Mouse (Mus musculus) neutrophil, adult 5-6 weeks (primary cell): Measurements from ENCODE around the gene Taf1b. TPM values are rescaled to one million over a fixed set of nuclear protein-coding genes. Genes with fewer than 3 reads are reported as not detected.

ENCODE experiments used
- ATAC-seq: fragments of 151-379, 151-347 bp; 2 replicates; pipeline ENCODE4 v1.8.0; 2017; ENCODE audit warnings: mild to moderate bottlenecking, moderate TSS enrichment; ENCODE audit not compliant: insufficient number of reproducible peaks, poor library complexity, low FRiP score, severe bottlenecking; ENCODE audit errors: extremely low read depth
- total RNA-seq: library from RNA; stranded (forward); fragments of 200-1000 nt; gene quantifications from 2 replicates; pipeline ENCODE4 v1.2.3, GENCODE M21; 2017

Gene Taf1b
- total RNA-seq, 1 experiment from 2014 or later: 46.3 TPM

DNA sequence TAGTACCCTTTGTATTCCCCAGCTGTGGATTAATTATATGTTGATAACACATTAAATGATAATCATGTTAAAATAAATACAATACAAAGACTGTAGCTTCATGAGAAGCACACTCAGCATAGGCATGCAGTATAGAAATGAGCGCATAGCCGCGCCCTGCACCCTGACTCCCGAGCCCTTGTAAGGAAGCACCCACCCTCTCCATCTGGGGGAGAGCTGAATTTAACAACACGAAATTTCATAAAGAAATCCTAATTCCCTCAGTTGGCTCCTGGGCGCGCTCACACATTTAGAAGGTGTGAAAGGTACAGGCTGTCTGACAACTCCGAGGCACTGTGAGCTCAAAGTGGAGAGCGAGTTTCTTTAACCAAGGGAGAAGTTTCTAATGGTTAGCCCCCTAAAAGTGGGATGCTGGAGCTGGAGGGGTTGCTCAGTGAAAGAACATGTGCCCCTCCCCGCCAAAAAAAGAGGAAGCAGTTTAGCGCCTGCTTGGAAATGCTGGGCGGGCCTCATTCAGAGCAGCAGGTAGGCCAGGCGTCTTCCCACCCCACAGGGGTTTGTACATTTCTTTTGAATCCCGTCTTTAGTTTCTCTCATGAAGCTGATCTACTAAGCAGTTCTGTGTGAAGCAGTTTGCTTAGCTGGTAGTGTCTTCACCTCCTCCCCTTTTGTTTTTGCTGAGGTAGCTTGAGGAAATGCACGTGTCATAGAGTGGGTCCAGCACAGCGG is 43.4 kb downstream of the Taf1b start:
- no peak for ATAC-seq

DNA sequence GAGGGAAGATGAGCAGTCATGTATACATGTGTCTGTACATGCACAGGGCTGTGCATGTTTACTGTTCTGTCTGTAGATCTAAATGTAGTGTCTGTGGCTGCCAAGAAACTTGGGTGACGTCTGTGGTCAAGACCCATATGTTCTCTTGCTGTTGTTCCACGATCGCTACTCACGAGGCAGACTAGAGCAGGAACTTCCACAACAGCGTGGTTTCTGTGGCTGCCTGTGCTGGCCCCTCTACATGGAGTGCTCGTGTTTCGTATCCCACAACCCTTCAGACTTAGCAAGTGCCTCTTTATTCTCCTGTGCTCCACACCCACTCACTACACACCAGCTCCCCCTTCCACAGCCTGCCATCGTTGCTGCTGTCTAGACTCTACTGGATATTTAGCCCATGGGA is 49.5 kb downstream of the Taf1b start:
- ATAC-seq: no peak

DNA sequence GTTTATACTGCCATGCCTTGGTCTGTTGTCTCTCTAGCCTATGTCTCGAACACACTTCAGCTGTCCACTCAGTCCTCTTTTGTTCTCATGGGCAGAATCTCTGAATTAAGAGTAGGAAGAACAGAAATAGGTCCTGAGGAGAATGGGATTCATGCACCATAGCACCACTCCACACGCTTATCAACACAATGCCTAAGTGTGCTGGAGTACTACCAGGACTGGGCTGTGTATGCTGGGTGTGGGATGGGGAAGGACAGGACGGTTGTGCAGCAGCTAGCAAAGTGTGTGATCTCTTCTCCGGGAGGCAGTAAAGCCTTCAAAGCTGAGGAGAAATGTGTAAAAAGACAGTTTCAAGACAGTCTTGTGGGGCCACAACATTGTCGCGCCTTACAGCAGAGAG is 50.7 kb downstream of the Taf1b start:
- ATAC-seq: no peak

DNA sequence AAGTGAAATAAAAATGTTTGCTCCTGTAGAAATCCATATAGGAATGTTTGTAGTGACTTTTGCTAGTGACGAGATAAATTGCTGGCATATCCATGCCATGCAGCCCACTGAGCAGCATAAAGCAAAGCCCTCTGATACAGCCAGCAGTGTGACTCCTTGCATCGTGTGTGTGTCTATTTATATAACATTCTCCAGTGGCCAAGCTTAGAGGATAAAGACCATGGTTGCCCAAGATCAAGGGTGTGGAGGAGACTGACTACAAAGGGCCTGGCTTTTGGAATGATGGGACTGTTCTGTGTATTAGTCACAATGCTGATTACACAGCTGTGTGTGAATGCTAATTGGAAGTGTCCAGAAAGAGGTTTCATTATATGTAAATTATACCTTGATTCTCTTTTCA is 54.4 kb downstream of the Taf1b start:
- no peak for ATAC-seq

DNA sequence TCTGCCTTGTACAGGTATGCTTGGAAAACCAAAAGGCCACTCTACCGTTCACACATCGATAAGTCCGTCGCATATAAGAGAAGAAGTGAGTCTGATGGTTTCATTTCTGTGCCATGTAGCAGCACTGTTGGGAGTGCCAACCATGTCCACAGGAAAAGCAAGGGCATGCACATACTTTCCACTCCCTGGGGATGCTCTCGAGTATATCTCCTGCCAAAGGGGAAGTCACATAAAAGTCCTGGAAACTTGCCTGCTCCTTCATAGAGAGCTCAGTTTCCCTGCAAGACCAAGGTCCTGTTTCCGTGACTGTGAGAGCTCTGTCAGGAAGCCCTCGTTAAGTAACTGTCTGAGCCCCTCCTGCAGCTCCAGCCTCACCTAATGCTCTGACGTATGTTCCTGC is 57.8 kb downstream of the Taf1b start:
- ATAC-seq: no peak

DNA sequence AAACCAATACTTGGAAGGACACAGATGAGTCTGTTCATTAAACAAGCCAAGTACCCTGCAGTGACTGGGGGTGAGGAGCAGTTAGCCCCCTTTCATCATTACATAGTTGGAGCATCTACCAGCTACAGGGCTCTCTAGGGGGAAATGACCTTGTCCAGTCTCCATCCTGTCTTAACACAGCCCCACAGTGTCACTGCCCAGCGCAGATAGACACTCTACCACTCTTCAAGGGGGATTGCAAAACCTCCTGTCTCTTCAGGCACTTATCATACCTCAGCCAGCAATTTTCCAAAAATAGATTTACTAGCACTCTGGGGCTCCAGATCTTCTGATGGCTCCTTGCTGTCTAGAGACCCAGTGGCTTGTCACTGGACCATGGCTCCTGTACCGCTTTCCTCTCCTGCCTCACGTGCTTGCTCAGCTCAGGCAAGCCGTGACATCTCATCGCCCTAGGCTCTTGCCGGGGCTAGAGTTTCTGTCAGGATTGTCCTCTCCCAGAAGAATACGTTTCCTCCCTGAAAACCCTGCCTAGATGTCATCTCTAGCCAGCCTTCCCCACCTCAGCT is 65.3 kb downstream of the Taf1b start:
- ATAC-seq: no peak

DNA sequence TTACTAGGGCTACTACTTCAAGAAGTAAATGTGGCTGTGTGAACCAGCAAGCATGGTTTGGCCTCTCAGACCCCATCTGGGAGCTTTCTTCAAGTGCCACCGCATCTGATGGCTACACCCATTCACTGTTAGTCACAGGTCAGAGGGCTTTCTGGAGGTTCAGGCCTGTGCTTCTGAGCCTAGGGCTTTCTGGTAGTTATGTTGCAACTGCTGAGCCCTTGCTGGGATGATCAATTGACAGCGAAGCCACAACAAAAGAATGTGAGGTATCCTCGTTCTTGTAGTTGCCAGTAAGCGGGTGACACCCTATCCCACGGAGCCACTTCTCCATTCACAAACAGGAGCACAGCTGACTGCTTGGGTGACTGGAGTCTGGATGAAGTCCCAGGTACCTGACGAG is 67.2 kb downstream of the Taf1b start:
- ATAC-seq: no peak

DNA sequence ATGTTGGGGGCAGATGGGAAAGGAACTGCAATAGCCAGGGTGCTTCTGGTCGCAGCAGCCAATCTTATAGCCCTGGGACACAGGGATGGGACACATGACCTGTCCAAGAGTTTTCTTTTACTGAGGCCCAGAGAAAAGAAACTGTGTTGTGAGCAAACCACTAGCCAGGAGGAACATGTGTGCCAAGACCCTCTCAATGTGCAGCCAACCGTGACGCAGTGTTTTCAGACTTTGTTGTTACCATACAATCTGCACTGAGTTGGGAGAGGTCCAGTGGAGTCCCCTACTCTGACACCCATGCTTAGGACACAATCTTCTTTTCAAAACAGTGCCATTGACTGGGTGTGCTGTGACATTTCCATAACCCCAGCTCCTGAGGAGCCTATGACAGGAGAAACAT is 69.4 kb downstream of the Taf1b start:
- no peak for ATAC-seq

DNA sequence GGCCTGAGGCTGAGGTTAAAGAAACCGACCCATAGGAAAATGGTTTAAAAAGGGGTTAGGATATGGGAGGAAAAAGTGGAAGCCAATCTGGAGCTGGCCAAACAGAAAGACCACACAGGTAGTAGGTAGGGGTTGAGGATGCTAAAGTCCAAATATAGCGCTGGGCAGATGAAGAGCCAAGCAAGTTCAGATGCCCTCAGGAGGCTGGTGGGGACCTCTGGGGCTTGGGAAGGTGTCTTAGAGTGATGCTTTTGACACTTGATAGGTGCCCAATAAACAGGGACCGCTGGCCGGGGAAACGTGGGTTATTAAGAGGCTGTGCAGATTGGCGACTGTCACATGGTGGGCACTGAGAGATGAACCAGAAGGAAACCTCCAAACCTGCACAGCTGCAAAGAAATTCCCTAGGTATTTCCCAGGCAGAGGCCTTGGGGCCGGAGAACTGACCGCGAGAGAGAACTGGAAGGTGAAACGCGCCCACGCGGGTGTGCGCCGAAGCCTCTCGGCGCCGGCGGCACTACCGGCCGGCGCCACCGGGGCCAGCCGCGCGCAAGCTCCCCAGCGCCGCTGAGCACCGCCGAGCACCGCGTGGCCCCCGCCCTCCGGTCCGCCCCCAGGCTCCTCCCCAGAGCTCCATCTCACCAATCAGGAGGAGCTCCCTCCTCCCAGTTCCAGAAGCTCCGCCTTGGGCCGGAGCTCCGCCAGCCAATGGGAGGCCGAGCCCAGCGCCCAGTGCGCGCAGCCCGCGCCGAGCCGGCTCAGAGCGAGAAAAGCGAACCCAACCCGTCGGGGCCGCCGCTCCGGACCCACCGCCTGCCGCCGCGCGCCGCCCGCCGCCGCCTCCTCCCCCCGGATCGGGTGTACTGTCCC is 73.6 kb downstream of the Taf1b start, which contains the start of gene Grhl1:
TSS of gene Grhl1 (plus strand) at position 761 of the 870 bp plus-strand sequence.
- peak; percentile 98 for ATAC-seq

DNA sequence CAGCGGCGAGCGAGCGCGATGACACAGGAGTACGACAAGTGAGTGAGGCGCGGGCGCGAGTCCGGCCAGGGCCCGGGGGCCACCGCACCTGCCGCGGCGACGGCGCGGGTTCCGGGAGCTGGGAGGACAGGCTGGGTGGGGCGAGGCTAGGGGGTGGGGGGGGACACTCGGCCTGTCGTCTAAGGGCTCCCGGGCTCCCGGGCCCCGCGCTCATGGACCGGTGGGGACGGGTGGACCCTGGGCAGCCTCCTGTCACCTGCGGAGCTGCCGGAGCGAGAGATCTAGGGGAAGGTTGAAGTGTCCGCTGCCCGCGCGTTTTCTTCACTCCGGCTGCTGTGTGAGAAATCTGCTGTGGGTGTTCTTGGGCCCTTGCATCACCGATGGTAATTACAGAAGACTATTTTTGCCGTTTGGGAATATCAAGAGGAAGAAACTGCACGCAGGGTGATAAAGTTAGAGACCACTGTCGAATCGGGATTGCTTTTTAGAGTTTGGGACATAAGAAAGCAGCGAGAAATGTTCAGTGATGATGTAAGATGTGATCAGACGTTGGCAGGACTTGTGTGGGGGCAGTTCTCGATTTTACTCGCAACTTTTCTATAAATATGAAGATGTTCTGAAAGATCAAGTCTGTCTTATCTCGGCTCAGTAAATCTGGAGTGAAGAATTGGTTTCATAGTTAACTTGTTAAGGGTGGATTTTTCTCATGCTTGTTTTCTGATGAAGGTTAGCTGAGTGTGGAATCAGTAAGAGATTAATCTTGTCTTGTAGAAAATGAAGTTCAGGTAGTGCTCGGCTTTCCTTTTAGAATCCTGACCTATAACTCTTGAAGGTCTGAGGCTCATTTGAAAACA is 74.5 kb downstream of the Taf1b start:
- no peak for ATAC-seq

DNA sequence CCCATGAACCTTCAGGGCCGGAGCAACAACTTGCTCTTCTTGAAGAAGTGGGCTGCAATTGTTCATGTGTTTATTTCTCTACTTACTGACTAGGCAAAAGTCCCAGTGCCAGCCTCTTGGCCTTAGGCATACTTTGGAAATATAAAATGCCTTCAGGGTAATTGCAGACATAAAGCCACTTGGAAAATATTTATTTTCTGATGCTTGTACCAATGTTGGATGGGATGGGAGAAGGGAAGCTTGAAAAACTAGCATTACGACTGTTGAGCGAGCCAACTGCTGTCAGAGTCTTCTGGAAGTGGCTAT is 75.1 kb downstream of the Taf1b start:
- no peak for ATAC-seq

DNA sequence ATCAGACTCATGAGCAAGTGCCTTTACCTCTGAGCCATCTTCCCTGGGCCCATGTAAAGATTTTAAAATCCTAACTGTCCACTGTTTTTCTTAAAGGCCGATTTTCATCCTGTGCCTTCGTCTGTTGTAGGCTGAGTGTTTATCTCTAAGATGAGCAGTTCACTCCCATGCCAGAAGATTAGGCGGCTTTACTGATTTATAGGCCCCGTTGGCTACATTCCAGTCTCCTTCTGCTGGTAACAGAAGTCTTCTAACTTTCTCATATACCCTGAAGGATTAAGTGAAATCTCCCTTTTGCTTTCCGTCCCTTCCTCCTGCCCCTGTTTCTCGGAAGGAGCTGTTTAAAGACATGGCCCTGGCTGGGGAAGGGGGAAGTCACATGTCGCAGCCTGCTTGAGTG is 76.7 kb downstream of the Taf1b start:
- ATAC-seq: no peak

DNA sequence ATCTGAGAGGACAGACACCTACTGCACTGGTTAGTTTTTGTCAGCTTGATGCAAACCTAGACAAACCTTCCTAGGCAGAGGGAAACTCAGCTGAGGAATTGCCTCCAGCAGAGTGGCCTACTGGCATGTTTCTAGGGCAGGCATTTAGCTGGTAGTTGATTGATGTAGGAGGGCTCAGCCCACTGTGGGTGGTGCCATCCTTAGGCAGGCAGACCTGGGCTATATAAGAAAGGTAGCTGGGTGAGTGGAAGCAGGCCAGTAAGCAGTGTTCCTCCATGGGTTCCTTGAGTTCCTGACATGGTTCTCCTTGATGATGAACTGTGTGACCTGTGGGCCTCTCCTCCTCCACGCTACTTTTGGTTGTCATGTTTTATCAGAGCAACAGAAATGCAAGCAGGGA is 82.3 kb downstream of the Taf1b start:
- no peak for ATAC-seq

DNA sequence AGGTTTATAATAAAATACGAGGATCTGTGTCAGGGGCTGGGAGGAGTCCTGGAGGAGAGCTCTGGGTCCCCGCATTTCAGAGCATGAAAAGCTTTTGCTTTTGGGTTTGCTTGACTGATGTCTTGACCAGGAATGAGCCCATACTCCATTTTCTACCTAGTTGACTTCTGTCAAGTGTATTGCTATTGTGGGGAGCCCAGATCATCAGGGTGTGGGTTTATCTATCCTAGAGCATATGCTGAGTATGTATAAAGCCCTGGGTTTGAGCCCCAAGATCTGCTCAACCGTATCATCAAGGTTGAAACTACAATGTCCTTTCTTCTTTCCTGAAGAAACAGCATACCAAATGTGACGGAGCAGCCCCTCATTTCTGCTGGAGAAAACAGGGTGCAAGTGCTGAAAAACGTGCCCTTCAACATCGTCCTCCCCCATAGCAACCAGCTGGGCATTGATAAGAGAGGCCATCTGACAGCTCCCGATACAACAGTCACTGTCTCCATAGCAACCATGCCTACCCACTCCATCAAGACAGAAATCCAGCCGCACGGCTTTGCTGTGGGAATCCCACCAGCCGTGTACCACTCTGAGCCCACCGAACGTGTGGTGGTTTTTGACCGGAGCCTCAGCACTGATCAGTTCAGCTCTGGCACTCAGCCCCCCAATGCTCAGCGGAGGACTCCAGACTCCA is 83.0 kb downstream of the Taf1b start:
- no peak for ATAC-seq

DNA sequence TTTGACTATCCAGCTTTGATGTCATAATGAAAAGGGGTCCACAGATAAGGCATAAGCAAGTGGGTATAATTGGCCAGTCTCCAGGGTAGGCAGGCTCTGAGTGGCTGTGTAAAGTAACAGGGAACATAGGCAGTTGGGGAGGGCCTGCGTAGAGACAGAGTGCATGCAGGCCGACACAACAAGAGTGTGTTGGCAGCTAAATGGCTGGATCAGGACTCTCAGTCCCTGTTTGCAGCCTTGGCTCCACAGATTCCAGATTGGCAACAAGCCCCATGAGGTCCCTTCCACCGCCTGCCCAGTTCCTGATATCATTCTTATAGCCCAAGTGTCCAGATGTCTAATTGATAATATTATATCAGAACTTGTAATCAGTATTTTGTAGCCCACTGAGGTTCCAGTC is 85.5 kb downstream of the Taf1b start:
- ATAC-seq: no peak

DNA sequence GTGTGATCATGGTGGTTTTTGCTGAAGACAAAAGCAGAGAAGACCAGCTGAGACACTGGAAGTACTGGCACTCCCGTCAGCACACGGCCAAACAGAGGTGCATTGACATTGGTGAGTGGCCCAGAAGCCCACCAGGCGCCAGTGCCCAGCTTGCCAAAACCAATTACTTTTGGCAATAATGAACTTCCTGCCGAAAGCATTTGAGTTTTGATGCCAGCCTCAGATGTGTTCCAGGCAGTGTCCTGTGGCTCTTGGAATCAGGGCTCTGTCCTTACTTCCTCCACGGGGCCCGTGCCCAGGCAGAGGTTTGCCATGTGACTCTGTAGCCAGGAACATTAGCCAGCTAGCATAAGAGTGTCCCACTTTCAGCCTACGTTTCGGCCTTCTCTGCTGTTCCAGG is 86.7 kb downstream of the Taf1b start:
- no peak for ATAC-seq

DNA sequence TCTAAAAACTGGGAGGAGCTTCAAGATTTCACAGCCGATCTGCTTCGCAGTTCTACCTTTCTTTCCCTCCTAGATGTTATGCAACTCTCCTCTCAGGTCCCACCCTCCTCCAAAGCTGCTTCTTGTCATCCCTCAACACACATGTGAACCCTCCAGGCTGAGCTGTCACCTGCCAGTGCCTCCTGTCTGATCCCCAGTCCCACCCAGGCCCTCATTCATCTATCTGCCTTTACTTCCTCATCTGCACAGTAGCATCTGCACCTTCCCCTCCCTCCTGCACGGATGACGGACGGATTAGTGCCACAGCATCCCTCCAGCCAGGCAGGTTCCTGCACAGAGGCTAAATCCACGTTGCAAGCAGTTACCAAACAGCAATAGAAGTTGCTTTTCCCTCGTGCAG is 88.0 kb downstream of the Taf1b start:
- no peak for ATAC-seq

DNA sequence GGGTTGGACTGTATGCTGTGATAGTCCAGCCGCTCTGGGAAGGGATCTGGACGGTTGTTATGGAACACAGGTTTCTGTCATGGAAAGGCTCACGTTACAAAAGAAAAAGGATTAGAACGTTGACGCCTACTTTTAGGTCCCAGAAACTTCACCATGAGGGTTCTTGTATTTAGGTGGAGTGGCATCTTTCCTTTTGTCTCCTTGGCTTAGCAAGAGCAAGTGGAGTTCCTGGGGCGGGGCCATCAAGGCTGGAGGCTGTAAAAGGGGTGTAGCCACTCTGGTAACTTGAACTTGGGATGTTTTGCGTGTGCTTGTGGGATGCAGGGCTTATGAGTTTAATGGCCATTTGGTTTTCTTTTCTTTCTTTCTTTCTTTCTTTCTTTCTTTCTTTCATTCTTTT is 92.2 kb downstream of the Taf1b start:
- ATAC-seq: no peak

DNA sequence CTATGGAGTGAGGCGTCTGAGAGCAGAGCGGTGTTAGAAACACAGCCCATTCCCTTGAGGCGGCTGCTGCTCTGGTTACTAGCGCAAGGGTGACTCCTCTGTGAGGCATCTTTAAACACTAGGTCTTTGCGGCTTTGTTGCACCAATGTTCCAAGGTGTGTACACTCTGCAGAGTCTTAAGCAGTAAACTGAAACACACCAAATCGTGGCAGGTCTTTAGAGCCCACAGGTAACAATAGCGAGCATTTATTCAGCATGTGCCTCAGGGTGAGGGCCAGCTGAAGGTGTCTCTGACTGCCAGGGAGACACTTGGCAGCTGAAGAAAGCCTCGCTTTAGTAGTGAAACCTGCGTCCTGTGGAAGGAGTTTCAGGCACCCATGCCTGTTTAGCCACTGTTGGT is 93.9 kb downstream of the Taf1b start:
- no peak for ATAC-seq
